Mouse (Mus musculus): Measurements from ENCODE around the gene Prkag2.
A peak's percentile ranks its signal among the peaks of the same experiment; 100 is the strongest.

The Prkag2 gene

GRCm38 (mm10) chr5:24976236-24976635, 124.2 kb downstream of the Prkag2 start:
- TF ChIP-seq GATA4 (IDR thresholded peaks at IDR 0.05; ENCODE audit: insufficient replicate concordance, low read length): no peak

DNA sequence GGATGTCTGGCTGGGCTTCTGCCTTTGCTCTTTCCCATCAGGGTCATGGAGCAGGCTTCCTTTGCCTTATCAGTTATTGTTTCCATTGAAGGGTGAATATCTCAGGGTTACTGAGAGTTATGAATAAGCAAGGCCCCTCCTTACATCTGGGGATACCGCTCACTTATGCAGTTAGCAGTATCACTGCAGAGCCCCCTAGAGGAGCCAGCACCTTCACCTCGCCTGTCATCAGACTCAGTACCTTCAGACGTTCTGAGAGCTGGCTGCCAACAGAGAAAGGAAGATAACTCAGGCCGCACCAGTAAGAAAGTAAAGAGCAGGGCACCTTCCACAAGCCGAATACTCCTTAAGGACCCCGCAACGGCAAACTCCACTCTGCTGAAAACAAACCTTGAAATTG, 125.3 kb downstream of the Prkag2 start:
- TF ChIP-seq GATA4 (IDR thresholded peaks at IDR 0.05; ENCODE audit: insufficient replicate concordance, low read length): no peak; the same call in 1 of the 2 replicates

DNA sequence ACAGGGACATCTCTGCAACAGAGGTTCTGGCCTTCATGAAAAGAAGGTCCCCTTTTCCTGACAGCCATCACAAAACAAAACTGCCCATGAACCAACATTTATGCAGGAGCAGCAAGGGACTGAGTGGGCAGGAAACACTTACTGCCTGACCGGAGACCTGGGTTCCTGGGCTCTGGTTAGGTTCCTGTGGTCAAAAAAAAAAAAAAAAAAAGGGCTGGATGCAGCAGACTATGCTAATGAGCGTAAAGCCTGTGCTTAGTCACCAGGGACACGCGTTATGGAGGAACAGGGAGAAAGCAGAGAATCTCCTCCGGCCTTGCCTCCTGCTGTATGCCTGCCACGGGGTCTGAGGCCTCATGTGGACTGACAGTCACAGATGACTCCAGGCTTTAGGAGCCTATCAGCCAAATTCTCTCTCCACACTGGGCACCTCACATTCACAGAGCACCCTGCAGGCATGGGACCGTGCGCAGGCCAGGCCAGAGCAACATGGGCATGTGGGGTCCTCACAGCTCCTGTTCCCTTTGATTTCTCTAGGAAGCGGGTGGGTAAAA, 126.7 kb downstream of the Prkag2 start:
- no peak for TF ChIP-seq GATA4 (IDR thresholded peaks at IDR 0.05; ENCODE audit: insufficient replicate concordance, low read length)

DNA sequence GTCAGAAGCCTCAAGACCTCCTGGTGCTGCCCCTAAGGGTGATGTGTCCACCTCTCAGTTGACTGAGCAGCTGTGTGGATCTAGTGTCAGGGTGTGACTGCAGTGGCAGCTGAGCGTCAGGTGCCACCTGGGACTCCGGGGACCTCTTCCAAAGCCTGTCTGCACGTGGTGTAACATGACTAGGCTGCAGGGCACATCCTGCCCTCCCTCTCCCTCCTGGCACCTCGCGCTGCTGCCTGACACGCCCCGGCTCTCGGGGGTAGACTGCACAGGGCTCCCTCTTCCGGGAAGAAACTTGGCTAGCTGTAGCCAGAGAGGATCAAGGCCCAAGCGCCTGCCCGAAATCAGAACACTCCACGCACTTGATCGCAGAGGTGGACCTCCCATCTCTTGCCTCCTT, 127.2 kb downstream of the Prkag2 start:
- no peak for TF ChIP-seq GATA4 (IDR thresholded peaks at IDR 0.05; ENCODE audit: insufficient replicate concordance, low read length)

- TF ChIP-seq GATA4 (IDR thresholded peaks at IDR 0.05; ENCODE audit: insufficient replicate concordance, low read length): no peak
Measured at GRCm38 (mm10) chr5:24970552-24971275, 129.7 kb downstream of the Prkag2 start.

- TF ChIP-seq GATA4 (IDR thresholded peaks at IDR 0.05; ENCODE audit: insufficient replicate concordance, low read length): no peak
Measured at GRCm38 (mm10) chr5:24969241-24969880, 131.1 kb downstream of the Prkag2 start.

- TF ChIP-seq GATA4 (IDR thresholded peaks at IDR 0.05; ENCODE audit: insufficient replicate concordance, low read length): peak; percentile 36; the same call in 1 of the 2 replicates
Measured at GRCm38 (mm10) chr5:24968792-24969191, 131.7 kb downstream of the Prkag2 start.

- no peak for TF ChIP-seq GATA4 (IDR thresholded peaks at IDR 0.05; ENCODE audit: insufficient replicate concordance, low read length)
Measured at GRCm38 (mm10) chr5:24967898-24968535, 132.4 kb downstream of the Prkag2 start.

GRCm38 (mm10) chr5:24963776-24964175, 136.7 kb downstream of the Prkag2 start:
- no peak for TF ChIP-seq GATA4 (IDR thresholded peaks at IDR 0.05; ENCODE audit: insufficient replicate concordance, low read length)

DNA sequence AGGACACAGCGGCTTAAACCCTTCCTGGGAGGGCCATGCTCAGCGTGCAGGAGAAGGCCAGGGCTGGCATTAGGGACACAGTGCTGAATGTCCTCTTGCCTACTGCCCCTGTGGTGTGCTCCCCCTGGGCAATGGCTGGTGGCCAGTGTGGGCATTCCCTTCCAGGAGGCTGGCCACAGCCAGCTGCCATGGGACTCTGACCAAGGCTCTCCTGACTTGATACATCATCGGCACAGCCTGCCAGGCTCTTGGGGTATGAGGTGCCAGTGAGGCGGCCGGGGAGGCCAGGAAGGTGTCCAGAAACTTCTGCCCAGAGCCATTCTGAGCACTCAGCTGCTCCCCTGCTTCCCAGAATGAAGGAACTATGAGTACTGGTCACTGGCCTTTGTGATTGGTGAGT, 139.7 kb downstream of the Prkag2 start:
- TF ChIP-seq GATA4 (IDR thresholded peaks at IDR 0.05; ENCODE audit: insufficient replicate concordance, low read length): no peak

- no peak for TF ChIP-seq GATA4 (IDR thresholded peaks at IDR 0.05; ENCODE audit: insufficient replicate concordance, low read length)
Measured at GRCm38 (mm10) chr5:24959758-24960157, 140.7 kb downstream of the Prkag2 start.

DNA sequence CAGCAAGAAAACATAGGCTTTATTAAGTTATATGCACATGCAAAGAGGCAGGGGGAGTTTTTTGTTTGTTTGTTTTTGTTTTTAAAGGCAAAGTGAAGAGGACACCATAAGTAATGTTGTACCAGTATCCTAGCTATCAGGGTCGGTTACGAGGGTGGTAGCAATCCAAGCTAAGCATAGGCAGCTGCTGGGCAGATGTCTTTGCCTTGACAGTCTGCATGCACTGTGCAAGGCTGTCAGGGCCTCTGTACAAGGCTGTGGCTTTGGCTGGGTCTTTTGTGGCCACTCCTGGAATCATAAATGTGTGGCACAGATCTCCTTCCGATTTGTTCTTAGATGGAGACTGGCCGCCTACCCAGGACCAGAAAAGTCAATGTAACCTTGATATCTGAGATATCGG, 141.8 kb downstream of the Prkag2 start:
- no peak for TF ChIP-seq GATA4 (IDR thresholded peaks at IDR 0.05; ENCODE audit: insufficient replicate concordance, low read length)

- TF ChIP-seq GATA4 (IDR thresholded peaks at IDR 0.05; ENCODE audit: insufficient replicate concordance, low read length): no peak
Measured at GRCm38 (mm10) chr5:24956891-24957290, 143.6 kb downstream of the Prkag2 start.

GRCm38 (mm10) chr5:24952842-24953741, 147.3 kb downstream of the Prkag2 start:
- no peak for TF ChIP-seq GATA4 (IDR thresholded peaks at IDR 0.05; ENCODE audit: insufficient replicate concordance, low read length)

DNA sequence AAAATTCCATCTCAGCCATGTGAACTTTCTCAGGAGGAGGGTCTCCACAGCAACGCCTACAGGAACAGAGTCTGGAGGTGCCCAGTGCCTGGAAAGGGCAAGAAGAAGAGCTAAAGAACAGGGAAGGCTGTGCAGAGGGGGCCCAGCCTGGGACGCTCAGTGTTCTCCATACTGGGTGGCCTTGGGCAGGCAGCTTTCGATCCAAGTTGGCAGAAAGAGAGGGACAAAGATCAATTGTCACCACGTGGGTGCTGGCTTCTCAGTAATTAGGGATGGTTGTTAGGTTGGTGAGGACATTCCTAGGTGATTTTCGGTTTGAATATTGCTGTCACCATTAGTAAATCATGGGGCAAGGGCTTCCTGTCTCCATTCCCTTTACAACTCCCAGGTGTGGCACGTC, 148.2 kb downstream of the Prkag2 start:
- TF ChIP-seq GATA4 (IDR thresholded peaks at IDR 0.05; ENCODE audit: insufficient replicate concordance, low read length): no peak
